Mouse (Mus musculus): ENCODE measurements around the gene Cilp. TPM values are rescaled to one million over a fixed set of nuclear protein-coding genes. Genes with fewer than 3 reads are reported as not detected.
A peak's percentile ranks its signal among the peaks of the same experiment; 100 is the strongest.

Gene Cilp
- polyA plus RNA-seq, 1 experiment from 2014 or later, result 0.08 TPM

DNA sequence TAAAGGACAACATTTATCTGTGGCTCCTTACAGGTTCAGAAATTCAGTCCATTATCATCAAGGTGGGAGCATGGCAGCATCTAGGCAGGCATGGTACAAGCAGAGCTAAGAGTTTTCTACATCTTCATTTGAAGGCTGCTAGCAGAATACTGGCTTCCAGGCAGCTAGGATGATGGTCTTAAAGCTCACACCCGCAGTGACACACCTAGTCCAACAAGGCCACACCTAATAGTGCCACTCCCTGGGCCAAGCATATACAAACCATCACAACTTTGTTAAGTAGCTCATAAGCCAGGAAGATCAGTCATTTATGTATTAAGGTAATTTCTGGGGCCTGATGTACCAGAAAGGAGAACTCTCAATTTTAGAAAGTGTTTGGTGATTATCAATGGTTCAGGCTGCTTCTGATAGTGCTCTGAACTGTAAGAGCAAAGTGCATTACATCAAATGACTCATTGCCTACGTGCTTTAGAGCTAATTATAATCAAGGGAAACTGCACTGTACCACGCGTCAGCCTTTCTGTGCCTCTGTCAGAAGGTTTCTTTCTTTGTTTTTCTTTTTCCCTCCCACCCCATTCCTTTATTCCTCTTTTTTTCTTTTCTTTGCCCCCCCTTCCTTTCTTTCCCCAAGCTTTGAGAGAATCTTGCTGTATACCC is 37.5 kb downstream of the Cilp start:
- TF ChIP-seq CTCF (IDR thresholded peaks at IDR 0.05; ENCODE audit: low read depth) (no peak), EP300 (IDR thresholded peaks at IDR 0.05; ENCODE audit: low read depth) (no peak)
- Histone ChIP-seq H3K4me3 (ENCODE audit: low read depth, low read length) (no peak overlapping the region), H3K27me3 (ENCODE audit: insufficient read depth, low read length) (no peaks in the 10 kb centered on the region), H3K9ac (replicated peaks) (no peak overlapping the region), H3K27ac (ENCODE audit: low read depth) (peak overlapping the region; percentile 89), H3K4me2 (ENCODE audit: low read depth, low read length) (no peak overlapping the region), H3K4me1 (ENCODE audit: insufficient read depth) (peaks cover 12% of the 10 kb centered on the region), H3K9me3 (ENCODE audit: low read length) (no peaks in the 10 kb centered on the region), H3K36me3 (replicated peaks; ENCODE audit: insufficient read depth, low read length) (peaks cover 48% of the 10 kb centered on the region)
- DNase-seq (no peak), ATAC-seq (no peak)
- 87% methylated on average over 4 of the region's 4 CpGs for WGBS (ENCODE audit: insufficient replicate concordance)

DNA sequence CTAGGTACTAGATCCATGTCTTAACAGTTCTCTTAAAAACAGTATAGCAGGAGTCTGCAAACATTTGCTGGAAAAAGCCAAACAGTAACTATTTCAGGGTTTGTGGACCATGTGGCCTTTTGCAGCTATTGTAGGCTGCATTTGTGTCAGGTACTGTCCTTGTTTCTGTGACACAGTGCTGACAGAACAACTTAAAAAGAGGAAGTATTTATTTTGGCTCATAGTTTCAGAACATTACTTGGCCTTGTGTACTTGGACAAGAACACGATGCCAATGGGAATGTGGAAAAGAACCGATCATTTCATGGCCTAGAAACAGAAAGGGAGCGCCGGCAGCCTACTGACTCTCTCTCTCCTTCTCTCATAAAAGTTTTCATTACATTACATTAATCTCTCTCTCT is 38.6 kb downstream of the Cilp start:
- no peak overlapping the region for H3K9ac ChIP-seq (replicated peaks)
- DNase-seq (no peak), ATAC-seq (peak; percentile 46)
- no peaks in the 10 kb centered on the region for H3K9me3 ChIP-seq (ENCODE audit: low read length)
- no peak overlapping the region for H3K4me2 ChIP-seq (ENCODE audit: low read depth, low read length)
- 71% methylated on average over 4 of the region's 4 CpGs for WGBS (ENCODE audit: insufficient replicate concordance)
- peak overlapping the region; percentile 89 for H3K27ac ChIP-seq (ENCODE audit: low read depth)
- no peaks in the 10 kb centered on the region for H3K27me3 ChIP-seq (ENCODE audit: insufficient read depth, low read length)
- H3K36me3 ChIP-seq (replicated peaks; ENCODE audit: insufficient read depth, low read length), result peaks cover 55% of the 10 kb centered on the region
- peaks cover 9% of the 10 kb centered on the region for H3K4me1 ChIP-seq (ENCODE audit: insufficient read depth)
- TF ChIP-seq EP300 (IDR thresholded peaks at IDR 0.05; ENCODE audit: low read depth), result no peak
- TF ChIP-seq CTCF (IDR thresholded peaks at IDR 0.05; ENCODE audit: low read depth), result no peak
- no peak overlapping the region for H3K4me3 ChIP-seq (ENCODE audit: low read depth, low read length)

DNA sequence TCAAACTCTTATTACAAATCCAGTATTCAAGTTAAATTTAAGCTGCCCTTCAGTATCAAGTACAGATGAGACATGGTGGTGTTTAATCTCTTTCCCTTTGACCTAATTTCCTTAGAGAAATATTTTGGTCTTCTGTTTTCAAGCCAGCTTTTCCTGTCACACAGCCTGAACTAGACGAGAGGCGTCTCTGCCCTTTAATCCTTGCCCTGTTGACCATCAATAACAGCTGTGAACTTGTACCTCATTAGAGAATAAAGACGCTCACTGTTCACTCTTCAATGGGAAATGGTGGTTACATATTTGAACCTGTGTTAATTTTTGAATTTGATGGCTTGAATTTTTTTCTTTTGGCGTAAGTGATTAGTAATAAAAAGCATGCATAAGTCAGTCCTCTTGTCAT is 39.3 kb downstream of the Cilp start:
- no peaks in the 10 kb centered on the region for H3K9me3 ChIP-seq (ENCODE audit: low read length)
- H3K27me3 ChIP-seq (ENCODE audit: insufficient read depth, low read length), result no peaks in the 10 kb centered on the region
- H3K27ac ChIP-seq (ENCODE audit: low read depth), result peak overlapping the region; percentile 89
- no peak overlapping the region for H3K4me3 ChIP-seq (ENCODE audit: low read depth, low read length)
- ATAC-seq (peak; percentile 66), DNase-seq (no peak)
- WGBS (ENCODE audit: insufficient replicate concordance), result 67% methylated on average over 4 of the region's 4 CpGs
- TF ChIP-seq CTCF (IDR thresholded peaks at IDR 0.05; ENCODE audit: low read depth) (no peak), EP300 (IDR thresholded peaks at IDR 0.05; ENCODE audit: low read depth) (peak; percentile 66)
- H3K4me2 ChIP-seq (ENCODE audit: low read depth, low read length), result no peak overlapping the region
- H3K4me1 ChIP-seq (ENCODE audit: insufficient read depth), result peaks cover 12% of the 10 kb centered on the region
- no peak overlapping the region for H3K9ac ChIP-seq (replicated peaks)
- peaks cover 61% of the 10 kb centered on the region for H3K36me3 ChIP-seq (replicated peaks; ENCODE audit: insufficient read depth, low read length)

DNA sequence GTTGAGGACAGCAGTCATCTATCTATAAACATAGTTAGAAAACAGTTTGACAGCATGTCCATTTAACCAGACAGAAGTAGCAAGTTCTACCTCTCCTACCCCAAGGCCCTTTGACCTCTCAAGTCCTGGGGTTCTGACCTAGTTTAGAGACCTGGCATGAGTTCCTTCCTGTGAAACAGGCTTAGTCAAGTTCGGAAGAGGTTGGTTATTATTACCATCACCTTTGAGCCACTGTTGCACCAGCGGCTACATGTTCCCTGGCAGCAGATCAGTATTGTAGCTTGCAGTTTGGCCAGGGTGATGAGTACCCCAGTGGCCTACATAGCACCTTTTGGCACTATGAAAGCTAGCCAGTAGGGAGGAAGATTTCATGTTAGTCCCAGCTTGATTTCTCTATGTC is 41.7 kb downstream of the Cilp start:
- H3K4me1 ChIP-seq (ENCODE audit: insufficient read depth), result peaks cover 12% of the 10 kb centered on the region
- H3K9ac ChIP-seq (replicated peaks), result peak overlapping the region; percentile 13; the same call in 1 of the 2 replicates
- H3K9me3 ChIP-seq (ENCODE audit: low read length), result no peaks in the 10 kb centered on the region
- peak; percentile 75 for ATAC-seq
- H3K4me2 ChIP-seq (ENCODE audit: low read depth, low read length), result no peak overlapping the region
- 65% methylated on average over 2 of the region's 2 CpGs for WGBS (ENCODE audit: insufficient replicate concordance)
- H3K36me3 ChIP-seq (replicated peaks; ENCODE audit: insufficient read depth, low read length), result peaks cover 50% of the 10 kb centered on the region
- peak overlapping the region; percentile 89 for H3K27ac ChIP-seq (ENCODE audit: low read depth)
- no peaks in the 10 kb centered on the region for H3K27me3 ChIP-seq (ENCODE audit: insufficient read depth, low read length)
- TF ChIP-seq CTCF (IDR thresholded peaks at IDR 0.05; ENCODE audit: low read depth) (no peak), EP300 (IDR thresholded peaks at IDR 0.05; ENCODE audit: low read depth) (peak; percentile 58)
- peak; percentile 42 for DNase-seq
- no peak overlapping the region for H3K4me3 ChIP-seq (ENCODE audit: low read depth, low read length)

DNA sequence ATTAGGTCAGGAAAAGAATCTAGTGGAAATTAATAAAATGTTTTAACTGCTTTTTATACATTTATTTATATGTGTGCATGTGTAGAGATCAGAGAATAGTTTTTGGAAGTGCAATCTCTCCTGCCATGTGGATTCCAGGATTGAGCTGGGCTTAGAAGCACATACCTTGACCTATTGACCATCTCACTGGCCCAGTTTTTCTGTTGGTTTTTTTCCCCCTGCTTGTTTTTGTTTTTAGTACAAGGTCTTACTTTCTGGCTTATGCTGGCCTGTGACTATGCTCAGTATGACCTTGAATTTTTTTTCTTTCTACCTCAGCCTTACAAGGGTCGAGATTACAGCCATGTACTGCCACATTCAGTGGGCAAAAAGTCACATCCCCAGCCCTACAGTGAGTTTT is 43.0 kb downstream of the Cilp start:
- peaks cover 54% of the 10 kb centered on the region for H3K36me3 ChIP-seq (replicated peaks; ENCODE audit: insufficient read depth, low read length)

DNA sequence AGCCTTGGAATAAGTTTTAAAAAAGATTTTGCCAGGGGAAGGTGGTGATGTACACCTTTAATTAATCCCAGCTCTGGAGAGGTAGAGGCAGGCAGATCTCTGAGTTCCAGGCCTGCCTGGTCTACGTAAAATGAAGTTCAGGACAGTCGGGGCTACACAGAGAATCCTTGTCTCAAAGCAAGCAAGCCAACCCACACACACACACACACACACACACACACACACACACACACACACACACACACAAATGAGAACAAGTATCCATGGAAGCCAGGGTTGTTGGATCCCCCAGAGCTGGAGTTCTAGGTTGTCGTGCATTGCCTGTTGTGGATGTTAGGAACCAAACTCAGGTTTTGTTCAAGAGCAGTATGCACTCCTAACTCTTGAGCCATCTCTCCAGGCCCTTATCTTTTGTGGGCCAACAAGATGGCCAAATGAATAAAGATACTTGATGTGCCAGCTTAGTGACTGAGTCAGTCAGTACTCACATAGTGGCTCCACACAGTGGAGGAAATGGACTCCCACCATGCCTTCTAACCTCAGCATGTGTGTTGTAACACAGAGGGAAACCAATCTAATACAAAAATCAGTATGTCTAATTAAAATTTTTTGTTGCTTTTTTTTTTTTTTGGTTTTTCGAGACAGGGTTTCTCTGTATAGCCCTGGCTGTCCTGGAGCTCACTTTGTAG is 47.8 kb downstream of the Cilp start:
- DNase-seq (no peak), ATAC-seq (peak; percentile 37)
- Histone ChIP-seq H3K9me3 (ENCODE audit: low read length) (no peaks in the 10 kb centered on the region), H3K27me3 (ENCODE audit: insufficient read depth, low read length) (no peaks in the 10 kb centered on the region), H3K27ac (ENCODE audit: low read depth) (no peak overlapping the region), H3K4me2 (ENCODE audit: low read depth, low read length) (no peak overlapping the region), H3K4me3 (ENCODE audit: low read depth, low read length) (no peak overlapping the region), H3K4me1 (ENCODE audit: insufficient read depth) (0 out of 2 replicates have a peak, but pooled peaks cover 5% of the 10 kb centered on the region), H3K9ac (replicated peaks) (no peak overlapping the region), H3K36me3 (replicated peaks; ENCODE audit: insufficient read depth, low read length) (peaks cover 52% of the 10 kb centered on the region)
- TF ChIP-seq EP300 (IDR thresholded peaks at IDR 0.05; ENCODE audit: low read depth), result no peak
- TF ChIP-seq CTCF (IDR thresholded peaks at IDR 0.05; ENCODE audit: low read depth), result no peak
- WGBS (ENCODE audit: insufficient replicate concordance), result 95% methylated on average over 4 of the region's 4 CpGs

More for the DNA sequence above, 43.0 kb downstream of the Cilp start:
- TF ChIP-seq EP300 (IDR thresholded peaks at IDR 0.05; ENCODE audit: low read depth), result peak; percentile 45; the same call in 1 of the 2 replicates
- TF ChIP-seq CTCF (IDR thresholded peaks at IDR 0.05; ENCODE audit: low read depth), result no peak
- DNase-seq, result no peak
- peak; percentile 15; the same call in 1 of the 2 replicates for ATAC-seq
- Histone ChIP-seq H3K4me2 (ENCODE audit: low read depth, low read length) (no peak overlapping the region), H3K9me3 (ENCODE audit: low read length) (no peaks in the 10 kb centered on the region), H3K27me3 (ENCODE audit: insufficient read depth, low read length) (no peaks in the 10 kb centered on the region), H3K9ac (replicated peaks) (no peak overlapping the region), H3K4me3 (ENCODE audit: low read depth, low read length) (no peak overlapping the region), H3K27ac (ENCODE audit: low read depth) (peak overlapping the region; percentile 89), H3K4me1 (ENCODE audit: insufficient read depth) (peaks cover 8% of the 10 kb centered on the region; the same call in 1 of the 2 replicates)
- 49% methylated on average over 1 of the region's 1 CpGs for WGBS (ENCODE audit: insufficient replicate concordance)

All from liver, postnatal 0 days (tissue).